Mouse (Mus musculus): Measurements from ENCODE around the gene Pnlip. TPM values are rescaled to one million over a fixed set of nuclear protein-coding genes. Genes with fewer than 3 reads are reported as not detected.

Pnlip gene
- total RNA-seq, 1 experiment from 2014 or later: not detected

- ATAC-seq (replicated peaks in 1 of 2; ENCODE audit: insufficient read depth in 1 of 2, low FRiP score in 2 of 2, low TSS enrichment in 1 of 2, low read depth in 1 of 2, poor library complexity in 2 of 2, severe bottlenecking in 2 of 2): no peak
Observed at GRCm38 (mm10) chr19:58704556-58704955, 52.3 kb downstream of the Pnlip start.

- no peak for ATAC-seq (replicated peaks in 1 of 2; ENCODE audit: insufficient read depth in 1 of 2, low FRiP score in 2 of 2, low TSS enrichment in 1 of 2, low read depth in 1 of 2, poor library complexity in 2 of 2, severe bottlenecking in 2 of 2)
Observed at GRCm38 (mm10) chr19:58708611-58709010, 56.3 kb downstream of the Pnlip start.

GRCm38 (mm10) chr19:58717925-58718324 lies 65.6 kb downstream of the Pnlip start:
- no peak for ATAC-seq (replicated peaks in 1 of 2; ENCODE audit: insufficient read depth in 1 of 2, low FRiP score in 2 of 2, low TSS enrichment in 1 of 2, low read depth in 1 of 2, poor library complexity in 2 of 2, severe bottlenecking in 2 of 2)

- ATAC-seq (replicated peaks in 1 of 2; ENCODE audit: insufficient read depth in 1 of 2, low FRiP score in 2 of 2, low TSS enrichment in 1 of 2, low read depth in 1 of 2, poor library complexity in 2 of 2, severe bottlenecking in 2 of 2): no peak
Observed at GRCm38 (mm10) chr19:58720439-58720838, 68.1 kb downstream of the Pnlip start.

GRCm38 (mm10) chr19:58726551-58726950 lies 74.3 kb downstream of the Pnlip start:
- ATAC-seq (replicated peaks in 1 of 2; ENCODE audit: insufficient read depth in 1 of 2, low FRiP score in 2 of 2, low TSS enrichment in 1 of 2, low read depth in 1 of 2, poor library complexity in 2 of 2, severe bottlenecking in 2 of 2): no peak

GRCm38 (mm10) chr19:58727756-58728155 lies 75.5 kb downstream of the Pnlip start:
- no peak for ATAC-seq (replicated peaks in 1 of 2; ENCODE audit: insufficient read depth in 1 of 2, low FRiP score in 2 of 2, low TSS enrichment in 1 of 2, low read depth in 1 of 2, poor library complexity in 2 of 2, severe bottlenecking in 2 of 2)

- no peak for ATAC-seq (replicated peaks in 1 of 2; ENCODE audit: insufficient read depth in 1 of 2, low FRiP score in 2 of 2, low TSS enrichment in 1 of 2, low read depth in 1 of 2, poor library complexity in 2 of 2, severe bottlenecking in 2 of 2)
Observed at GRCm38 (mm10) chr19:58728445-58729031, 76.2 kb downstream of the Pnlip start, which contains the start of gene Pnliprp1. Gene Pnliprp1, plus strand, starts transcription at chr19:58728887.

Other genes starting within 250 kb of the Pnlip start
- gene Gfra1, start 196.6 kb upstream of the Pnlip start, total RNA-seq (2017): 0.40 and 1.4 TPM in 2 replicates
- gene Ccdc172, start 140.5 kb upstream of the Pnlip start, total RNA-seq (2017): not detected in 2 replicates
- not detected in 2 replicates for gene Pnliprp1, start 76.4 kb downstream of the Pnlip start, total RNA-seq (2017)
- gene Pnliprp2, start 107.2 kb downstream of the Pnlip start, total RNA-seq (2017): not detected in 2 replicates
- gene 1700019N19Rik, start 142.0 kb downstream of the Pnlip start, total RNA-seq (2017): not detected in 2 replicates

Measured in hematopoietic stem cell, adult 5-6 weeks (primary cell).